Mouse (Mus musculus) midbrain, embryonic 11.5 days (tissue): ENCODE measurements around the gene Asap2. TPM values are rescaled to one million over a fixed set of nuclear protein-coding genes. Genes with fewer than 3 reads are reported as not detected.

Experiments used
- ATAC-seq: fragments of 200-750 bp; cut with Nextera tagmentation; 2 replicates; pipeline ENCODE4 v1.8.0; 2017; ENCODE audit warnings: moderate TSS enrichment, moderate library complexity; ENCODE audit not compliant: low FRiP score
- DNase-seq: peaks from one replicate; pipeline ENCODE4 v3.0.0; 2015; ENCODE audit warnings: low spot score; ENCODE audit errors: missing footprints
- H3K27ac ChIP-seq: fragments of 300-500 bp; sonication (generic); 2 replicates; pipeline ENCODE4 v1.5.1; 2014; ENCODE audit warnings: low read depth, low read length
- H3K27me3 ChIP-seq: fragments of 300-500 bp; sonication (generic); 2 replicates; pipeline ENCODE4 v1.6.1; 2014; ENCODE audit warnings: mild to moderate bottlenecking, low read length, moderate library complexity, mixed read lengths; ENCODE audit not compliant: control insufficient read depth, insufficient read depth
- H3K36me3 ChIP-seq: fragments of 300-500 bp; sonication (generic); 2 replicates; pipeline ENCODE4 v1.6.1; 2014; ENCODE audit warnings: mild to moderate bottlenecking, low read length, moderate library complexity, mixed read lengths; ENCODE audit not compliant: control insufficient read depth, insufficient read depth
- H3K4me1 ChIP-seq: fragments of 300-500 bp; sonication (generic); 2 replicates; pipeline ENCODE4 v1.6.1; 2014; ENCODE audit warnings: low read length; ENCODE audit not compliant: control insufficient read depth, insufficient read depth
- H3K4me2 ChIP-seq: fragments of 300-500 bp; sonication (generic); 2 replicates; pipeline ENCODE4 v1.6.1; 2014; ENCODE audit warnings: mild to moderate bottlenecking, moderate library complexity
- H3K4me3 ChIP-seq: fragments of 300-500 bp; sonication (generic); 2 replicates; pipeline ENCODE4 v1.5.1; 2014; ENCODE audit warnings: low read depth, low read length
- H3K9ac ChIP-seq: fragments of 300-500 bp; sonication (generic); 2 replicates; pipeline ENCODE4 v1.6.1; 2014; ENCODE audit warnings: low read length
- H3K9me3 ChIP-seq: fragments of 300-500 bp; sonication (generic); 2 replicates; pipeline ENCODE4 v1.6.1; 2016; ENCODE audit warnings: low read length; ENCODE audit not compliant: control insufficient read depth
- WGBS: fragments of 180-500 bp; shearing (Covaris S2); extraction: QIAGEN DNeasy Blood & Tissue Kit; methylation state at CpG from one replicate; pipeline ENCODE4 v1.1.7; 2014; 5-methylcytosine and 5-hydroxymethylcytosine counted together
- polyA plus RNA-seq: library from polyadenylated mRNA; unstranded; fragments of >200 nt; fragmentation: Nextera tagmentation; extraction: Ambion mirVana; gene quantifications from 2 replicates; pipeline ENCODE4 v1.2.1, GENCODE M21; 2014

Gene Asap2
- polyA plus RNA-seq, 1 experiment from 2014 or later = 16.0 TPM

DNA sequence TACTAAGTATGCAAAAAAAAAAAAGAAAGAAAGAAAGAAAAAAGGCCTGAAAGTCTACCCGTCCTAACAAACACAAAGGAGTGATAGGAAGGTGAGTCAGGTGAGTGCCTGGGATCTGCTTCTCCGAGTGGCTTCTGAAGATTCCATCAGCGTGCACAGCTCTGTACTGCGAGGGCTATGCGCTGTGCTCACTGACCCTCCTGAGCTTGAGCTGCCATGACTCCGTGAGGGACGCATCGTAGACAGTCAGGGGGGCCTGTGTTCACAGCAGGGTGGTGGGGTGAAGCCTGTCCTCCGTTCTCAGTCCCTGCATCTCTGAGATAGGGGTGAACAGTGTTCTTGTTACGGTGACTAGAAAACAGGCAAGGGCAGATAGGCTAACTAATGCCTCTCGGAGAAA, 308.6 kb downstream of the Asap2 start:
- ATAC-seq (no peak), DNase-seq (peak; percentile 57)
- Histone ChIP-seq H3K9ac (no peak overlapping the region), H3K36me3 (peaks cover 46% of the 10 kb centered on the region), H3K27me3 (no peaks in the 10 kb centered on the region), H3K4me2 (no peak overlapping the region), H3K4me1 (no peaks in the 10 kb centered on the region), H3K9me3 (no peaks in the 10 kb centered on the region), H3K27ac (no peak overlapping the region), H3K4me3 (no peak overlapping the region)
- 95% methylated on average over 11 of the region's 11 CpGs for WGBS

DNA sequence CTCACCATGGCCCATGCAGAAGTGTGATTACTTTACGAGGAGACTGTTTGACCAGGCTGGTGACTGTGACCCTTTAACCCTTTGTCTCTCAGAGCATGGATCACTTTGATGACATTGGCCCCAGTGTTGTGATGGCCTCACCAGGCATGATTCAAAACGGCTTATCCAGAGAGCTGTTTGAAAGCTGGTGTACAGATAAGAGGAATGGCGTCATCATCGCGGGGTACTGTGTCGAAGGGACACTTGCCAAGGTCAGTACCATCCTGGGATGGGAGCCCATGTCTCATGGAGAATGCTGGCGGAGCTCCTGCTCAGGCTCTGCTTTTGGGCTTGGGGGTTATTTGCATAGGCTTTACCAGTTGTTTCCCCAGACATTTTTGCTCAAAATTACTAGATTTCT, 311.1 kb downstream of the Asap2 start:
- peaks cover 35% of the 10 kb centered on the region; the same call in 1 of the 2 replicates for H3K36me3 ChIP-seq

DNA sequence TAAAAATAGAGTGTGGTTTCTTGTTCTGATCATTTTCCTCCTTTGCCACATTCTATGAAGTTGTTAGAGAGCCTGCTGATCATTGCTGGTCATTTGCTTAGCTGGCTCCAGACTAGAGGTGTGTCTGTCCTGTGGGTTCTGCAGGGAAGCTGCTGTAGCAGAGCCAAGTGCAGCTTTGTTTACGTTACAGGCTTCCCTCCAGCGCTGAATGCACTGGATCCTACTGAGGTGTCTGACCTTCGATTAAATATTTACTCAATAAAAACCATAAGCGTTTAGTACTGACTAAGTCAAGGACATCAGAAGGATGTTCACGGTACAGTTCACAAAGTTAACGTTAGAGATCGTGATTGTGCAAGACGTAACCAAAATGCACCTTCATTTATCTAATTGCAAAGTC, 311.7 kb downstream of the Asap2 start:
- Histone ChIP-seq H3K4me3 (no peak overlapping the region), H3K27me3 (no peaks in the 10 kb centered on the region), H3K9me3 (no peaks in the 10 kb centered on the region), H3K4me2 (no peak overlapping the region), H3K9ac (no peak overlapping the region), H3K27ac (no peak overlapping the region), H3K36me3 (peaks cover 31% of the 10 kb centered on the region; the same call in 1 of the 2 replicates), H3K4me1 (no peaks in the 10 kb centered on the region)
- 92% methylated on average over 8 of the region's 8 CpGs for WGBS
- ATAC-seq (no peak), DNase-seq (peak; percentile 26)

More for the DNA sequence above, 311.1 kb downstream of the Asap2 start:
- ATAC-seq (no peak), DNase-seq (peak; percentile 44)
- H3K9ac ChIP-seq = no peak overlapping the region
- WGBS = 91% methylated on average over 7 of the region's 7 CpGs
- no peak overlapping the region for H3K4me2 ChIP-seq
- no peak overlapping the region for H3K27ac ChIP-seq
- no peaks in the 10 kb centered on the region for H3K4me1 ChIP-seq
- H3K9me3 ChIP-seq = no peaks in the 10 kb centered on the region
- H3K4me3 ChIP-seq = no peak overlapping the region
- H3K27me3 ChIP-seq = no peaks in the 10 kb centered on the region

DNA sequence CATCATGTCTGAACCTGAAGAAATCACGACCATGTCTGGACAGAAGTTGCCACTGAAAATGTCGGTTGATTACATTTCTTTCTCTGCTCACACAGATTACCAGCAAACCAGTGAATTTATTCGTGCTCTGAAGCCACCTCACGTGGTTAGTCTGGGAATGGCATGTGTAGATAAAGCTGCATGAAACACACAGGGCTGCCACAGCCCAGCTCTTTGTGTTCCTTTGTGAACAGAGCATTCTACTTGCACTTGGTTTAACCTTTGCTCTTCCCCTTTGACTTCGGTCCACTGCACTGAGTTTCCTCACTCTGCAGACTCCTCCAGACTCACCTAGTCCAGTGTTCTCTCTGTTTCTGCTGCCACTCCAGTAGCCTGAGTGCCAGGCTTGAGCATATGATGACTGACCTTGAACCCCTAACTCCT, 312.1 kb downstream of the Asap2 start:
- ATAC-seq (no peak), DNase-seq (peak; percentile 69)
- no peaks in the 10 kb centered on the region for H3K27me3 ChIP-seq
- no peak overlapping the region for H3K9ac ChIP-seq
- 79% methylated on average over 5 of the region's 5 CpGs for WGBS
- no peak overlapping the region for H3K4me2 ChIP-seq
- H3K4me3 ChIP-seq = no peak overlapping the region
- peaks cover 28% of the 10 kb centered on the region; the same call in 1 of the 2 replicates for H3K36me3 ChIP-seq
- H3K27ac ChIP-seq = no peak overlapping the region
- H3K4me1 ChIP-seq = no peaks in the 10 kb centered on the region
- H3K9me3 ChIP-seq = no peaks in the 10 kb centered on the region

DNA sequence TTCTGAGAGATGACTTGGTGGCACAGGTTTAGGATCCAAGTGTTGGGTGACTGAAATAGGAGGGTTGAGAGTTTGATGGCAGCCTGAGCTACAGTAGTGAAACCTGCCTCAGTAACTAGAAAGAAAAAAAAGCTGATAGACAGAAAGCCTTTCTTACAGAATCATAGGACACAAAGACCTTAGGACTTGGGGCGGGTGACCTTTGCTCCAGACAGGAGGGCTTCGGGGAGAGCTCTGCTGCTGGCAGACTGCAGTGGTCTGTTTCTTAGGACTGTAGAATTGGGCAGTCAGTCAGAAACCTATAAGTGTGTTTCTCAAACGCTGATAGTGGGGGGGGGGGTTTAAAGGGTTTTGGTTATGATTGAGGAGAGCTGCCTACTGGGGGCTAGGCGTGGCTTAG, 315.5 kb downstream of the Asap2 start:
- 95% methylated on average over 4 of the region's 4 CpGs for WGBS
- Histone ChIP-seq H3K4me1 (no peaks in the 10 kb centered on the region), H3K36me3 (peaks cover 27% of the 10 kb centered on the region; the same call in 1 of the 2 replicates), H3K4me2 (no peak overlapping the region), H3K4me3 (no peak overlapping the region), H3K9me3 (no peaks in the 10 kb centered on the region), H3K9ac (no peak overlapping the region), H3K27ac (no peak overlapping the region), H3K27me3 (no peaks in the 10 kb centered on the region)
- DNase-seq (no peak), ATAC-seq (no peak)

DNA sequence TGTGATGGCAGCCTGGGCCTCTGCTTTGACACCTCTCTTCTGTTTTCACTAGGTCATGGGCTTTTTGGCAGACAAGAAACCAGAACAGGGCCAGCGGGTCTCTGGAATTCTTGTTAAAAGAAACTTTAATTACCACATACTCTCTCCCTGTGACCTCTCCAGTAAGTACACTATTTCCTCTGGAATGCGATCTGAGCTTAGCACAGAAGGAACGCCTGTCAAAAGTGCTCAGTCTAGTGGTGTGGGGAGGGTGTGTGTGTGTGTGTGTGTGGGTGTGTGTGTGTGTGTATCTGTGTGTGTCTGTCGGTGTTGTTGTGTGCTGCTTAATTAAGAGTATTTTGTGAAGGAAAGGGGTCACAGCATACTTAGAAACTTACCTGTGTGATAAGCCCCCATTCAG, 316.5 kb downstream of the Asap2 start:
- WGBS = 90% methylated on average over 4 of the region's 4 CpGs
- Histone ChIP-seq H3K4me3 (no peak overlapping the region), H3K27me3 (no peaks in the 10 kb centered on the region), H3K27ac (no peak overlapping the region), H3K4me1 (no peaks in the 10 kb centered on the region), H3K9ac (no peak overlapping the region), H3K4me2 (no peak overlapping the region), H3K9me3 (no peaks in the 10 kb centered on the region), H3K36me3 (peaks cover 23% of the 10 kb centered on the region; the same call in 1 of the 2 replicates)
- ATAC-seq = no peak
- DNase-seq = peak; percentile 14

DNA sequence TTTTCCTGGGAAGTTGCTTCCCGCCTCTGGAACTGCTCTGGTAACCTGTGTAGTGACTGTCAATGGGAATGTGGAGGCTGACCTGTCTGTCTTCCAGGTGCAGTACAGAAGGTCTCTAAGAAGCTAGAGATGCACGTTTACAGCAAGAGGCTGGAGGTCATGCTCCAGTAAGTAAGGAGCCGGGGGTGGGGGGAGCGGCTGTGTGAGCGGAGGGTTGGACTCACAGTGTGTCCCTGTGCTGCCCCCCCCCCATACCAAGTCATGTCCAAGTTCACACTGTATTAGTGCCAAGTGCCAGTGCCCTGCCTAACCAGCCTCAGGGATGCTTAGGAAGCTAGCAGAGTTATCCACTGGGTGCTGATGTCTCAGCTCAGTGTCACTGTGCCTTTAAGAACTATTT, 321.9 kb downstream of the Asap2 start:
- H3K36me3 ChIP-seq = peaks cover 17% of the 10 kb centered on the region; the same call in 1 of the 2 replicates
- WGBS = 85% methylated on average over 5 of the region's 5 CpGs

DNA sequence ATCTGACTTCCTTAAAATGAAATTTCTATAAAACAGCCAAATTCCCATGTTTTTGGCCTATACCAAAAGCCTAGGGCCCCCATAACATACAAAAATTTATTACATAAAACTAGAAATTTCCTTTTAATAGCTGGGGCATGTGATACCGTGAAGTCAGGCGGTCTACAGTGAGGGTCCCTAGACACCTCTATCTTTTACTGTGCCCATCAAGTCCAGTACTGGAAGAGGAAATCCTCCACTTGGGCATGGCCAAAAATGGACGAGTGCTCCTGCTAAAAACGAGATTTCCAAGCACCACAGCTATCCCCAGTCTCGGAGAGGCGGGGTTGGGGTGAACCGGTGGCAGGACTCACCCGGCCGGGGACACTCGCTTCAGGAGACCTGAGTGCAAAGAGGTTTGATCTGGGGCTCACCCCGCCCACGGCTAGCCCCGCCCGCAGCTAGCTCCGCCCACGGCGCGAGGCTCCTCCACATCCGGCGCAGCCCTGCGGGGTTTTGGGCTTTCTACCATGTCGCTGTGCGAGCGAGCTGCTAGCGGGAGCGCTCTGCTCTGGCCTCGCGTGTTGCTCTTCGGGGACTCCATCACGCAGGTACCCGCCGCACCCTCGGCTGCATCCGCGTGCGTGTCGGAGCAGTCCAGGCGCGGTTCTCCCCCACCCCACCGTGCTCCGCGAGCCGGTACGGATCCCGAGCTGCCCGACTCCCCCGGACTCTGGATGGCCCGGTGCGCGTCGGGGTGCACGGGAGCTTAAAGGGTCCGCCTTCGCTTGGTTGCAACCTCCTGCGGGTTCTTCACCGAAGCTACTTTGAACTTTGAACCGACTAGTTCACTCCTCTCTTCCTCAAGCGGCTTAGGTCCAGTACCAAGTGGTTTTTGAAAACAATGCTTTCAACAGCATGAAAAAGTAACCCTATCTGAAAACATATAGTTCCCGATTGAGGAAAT, 325.9 kb downstream of the Asap2 start, which contains the start of gene Iah1:
Gene Iah1 (plus strand): TSS at position 467 of the 946 bp plus-strand sequence.
- Histone ChIP-seq H3K9ac (peak within 1 kb of the TSS; percentile 83), H3K27me3 (no peaks in the 10 kb centered on the region), H3K36me3 (peaks cover 2% of the 10 kb centered on the region; the same call in 1 of the 2 replicates), H3K27ac (no peak within 1 kb of the TSS; the same call in 1 of the 2 replicates), H3K4me3 (peak within 1 kb of the TSS; percentile 67), H3K9me3 (no peaks in the 10 kb centered on the region), H3K4me2 (peak within 1 kb of the TSS; percentile 63), H3K4me1 (no peaks in the 10 kb centered on the region)
- 2% methylated on average over 59 of the region's 59 CpGs for WGBS
- DNase-seq = peak; percentile 99
- peak; percentile 95 for ATAC-seq

More for the DNA sequence above, 321.9 kb downstream of the Asap2 start:
- H3K27ac ChIP-seq = no peak overlapping the region
- no peak overlapping the region for H3K4me2 ChIP-seq
- H3K9ac ChIP-seq = no peak overlapping the region
- no peaks in the 10 kb centered on the region for H3K4me1 ChIP-seq
- ATAC-seq (no peak), DNase-seq (no peak)
- no peak overlapping the region for H3K4me3 ChIP-seq
- H3K9me3 ChIP-seq = no peaks in the 10 kb centered on the region
- no peaks in the 10 kb centered on the region for H3K27me3 ChIP-seq

DNA sequence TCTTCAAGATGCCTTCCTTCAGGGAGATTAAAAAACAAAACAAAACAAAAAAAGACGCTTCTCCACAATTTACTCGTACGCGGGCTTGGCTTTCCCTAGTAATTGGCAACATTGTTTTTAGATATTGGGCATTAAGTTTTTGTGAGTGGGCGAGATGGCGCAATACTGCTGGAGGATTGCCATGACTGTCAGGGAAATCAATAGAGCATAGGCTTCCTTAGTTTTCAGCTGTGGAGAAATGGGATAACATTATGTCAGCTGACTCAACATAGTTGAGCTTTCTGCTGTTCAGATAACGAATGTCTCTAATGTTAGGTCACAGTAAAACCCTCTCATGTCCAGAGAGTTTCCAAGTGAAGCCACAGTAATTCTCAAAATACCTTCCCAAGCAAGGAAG, 326.6 kb downstream of the Asap2 start:
- 41% methylated on average over 7 of the region's 7 CpGs for WGBS
- no peaks in the 10 kb centered on the region for H3K4me1 ChIP-seq
- ATAC-seq (no peak), DNase-seq (no peak)
- H3K4me3 ChIP-seq = peak overlapping the region; percentile 67
- H3K9ac ChIP-seq = peak overlapping the region; percentile 83
- H3K4me2 ChIP-seq = peak overlapping the region; percentile 63
- H3K36me3 ChIP-seq = peaks cover 2% of the 10 kb centered on the region; the same call in 1 of the 2 replicates
- H3K9me3 ChIP-seq = no peaks in the 10 kb centered on the region
- no peaks in the 10 kb centered on the region for H3K27me3 ChIP-seq
- no peak overlapping the region for H3K27ac ChIP-seq
